Mouse (Mus musculus): ENCODE results near the gene Gm13199. TPM values are rescaled to one million over a fixed set of nuclear protein-coding genes. Genes with fewer than 3 reads are reported as not detected.
A peak's percentile ranks its signal among the peaks of the same experiment; 100 is the strongest.

Gm13199 gene
- polyA plus RNA-seq, 1 experiment from 2014 or later = 1.0 TPM

- no peak overlapping the region for H3K4me3 ChIP-seq
- ATAC-seq (ENCODE audit: low FRiP score) = no peak
- no peak overlapping the region for H3K27ac ChIP-seq
- H3K4me1 ChIP-seq (replicated peaks) = no peaks in the 10 kb centered on the region
- peaks cover 19% of the 10 kb centered on the region for H3K36me3 ChIP-seq
- H3K9ac ChIP-seq = no peak overlapping the region
- no peak overlapping the region for H3K4me2 ChIP-seq
- no peaks in the 10 kb centered on the region for H3K27me3 ChIP-seq
- no peaks in the 10 kb centered on the region for H3K9me3 ChIP-seq
- 86% methylated on average over 5 of the region's 5 CpGs for WGBS
These were observed 10.9 kb downstream of the Gm13199 start for GRCm38 (mm10) chr2:5851866-5852265.

- no peak overlapping the region for H3K27ac ChIP-seq
- no peak overlapping the region for H3K4me3 ChIP-seq
- no peak overlapping the region for H3K4me2 ChIP-seq
- peaks cover 7% of the 10 kb centered on the region for H3K4me1 ChIP-seq (replicated peaks)
- no peak overlapping the region for H3K9ac ChIP-seq
- ATAC-seq (ENCODE audit: low FRiP score) = no peak
- H3K9me3 ChIP-seq = no peaks in the 10 kb centered on the region
- WGBS = 93% methylated on average over 9 of the region's 9 CpGs
- H3K27me3 ChIP-seq = no peaks in the 10 kb centered on the region
- H3K36me3 ChIP-seq = peaks cover 18% of the 10 kb centered on the region
These were observed 11.6 kb downstream of the Gm13199 start for GRCm38 (mm10) chr2:5851116-5851515.

DNA sequence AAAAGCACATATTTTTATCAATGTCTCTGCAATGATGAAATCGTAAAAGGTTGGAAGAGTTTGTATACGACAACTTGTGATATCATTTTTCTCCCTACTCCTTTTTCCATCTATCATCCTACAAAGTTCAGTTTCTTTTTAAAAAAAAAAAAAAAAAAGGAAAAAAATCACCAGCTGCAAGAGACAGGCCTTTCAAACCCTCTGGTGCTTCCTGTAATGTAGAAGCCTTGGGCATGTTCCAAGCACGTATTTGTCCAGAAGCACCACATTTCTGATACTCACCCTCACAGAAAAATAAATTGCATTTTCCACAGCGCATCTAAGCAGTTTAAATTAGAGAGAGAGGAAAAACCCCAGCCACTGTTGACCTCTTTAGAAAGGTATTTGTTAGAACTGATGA, 16.9 kb downstream of the Gm13199 start:
- Histone ChIP-seq H3K9ac (peak overlapping the region; percentile 84), H3K36me3 (peaks cover 23% of the 10 kb centered on the region), H3K4me3 (peak overlapping the region; percentile 69), H3K4me1 (replicated peaks) (peaks cover 19% of the 10 kb centered on the region), H3K27me3 (no peaks in the 10 kb centered on the region), H3K9me3 (no peaks in the 10 kb centered on the region), H3K4me2 (peak overlapping the region; percentile 59), H3K27ac (peak overlapping the region; percentile 91; the same call in 1 of the 2 replicates)
- ATAC-seq (ENCODE audit: low FRiP score) = no peak
- 40% methylated on average over 4 of the region's 4 CpGs for WGBS

DNA sequence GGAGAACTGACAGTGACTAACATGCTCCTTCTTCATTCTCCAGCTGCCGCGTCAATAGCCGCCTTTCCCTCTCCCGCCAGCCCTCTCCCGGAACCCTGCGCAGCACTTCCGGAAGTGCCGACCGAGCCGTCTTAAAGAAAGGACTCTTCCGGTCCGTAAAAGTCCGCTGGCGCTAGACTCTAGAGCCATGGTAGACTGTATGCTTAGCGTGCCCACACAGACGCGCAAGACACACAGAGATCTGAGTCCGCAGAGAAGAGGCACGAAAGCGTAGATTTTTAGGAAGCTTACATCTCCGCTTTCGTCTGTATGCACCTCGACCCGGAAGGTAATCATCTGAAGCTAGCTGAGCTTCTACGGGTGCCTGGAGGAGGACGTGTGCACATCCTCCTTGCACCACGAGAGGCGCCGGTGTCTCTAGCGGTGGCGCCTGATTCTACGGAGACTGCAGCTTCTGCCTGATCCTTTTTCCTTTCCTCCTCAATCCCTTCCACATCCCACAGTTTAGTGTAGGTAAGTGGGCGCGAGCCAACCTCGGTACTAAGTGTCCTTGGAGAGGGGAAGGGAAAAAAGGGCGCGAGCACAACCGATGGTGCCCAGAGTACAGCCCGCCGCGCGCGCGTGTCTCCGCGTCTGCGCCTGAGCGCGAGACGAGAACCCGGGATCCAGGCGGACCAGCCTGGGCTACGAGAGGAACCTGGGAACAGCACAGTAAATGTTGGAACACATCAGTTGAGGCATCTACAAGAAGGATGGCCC, 17.7 kb downstream of the Gm13199 start, which contains the start of the genes Nudt5 and Cdc123:
Nudt5 (plus strand) TSS at position 147 of the 759 bp plus-strand sequence.
Cdc123 (minus strand) TSS at position 292 of the 759 bp plus-strand sequence.
- Histone ChIP-seq H3K4me2 (peak within 1 kb of the TSS; percentile 72), H3K27ac (peak within 1 kb of the TSS; percentile 91), H3K27me3 (no peaks in the 10 kb centered on the region), H3K9ac (peak within 1 kb of the TSS; percentile 84), H3K36me3 (peaks cover 25% of the 10 kb centered on the region), H3K9me3 (no peaks in the 10 kb centered on the region), H3K4me3 (peak within 1 kb of the TSS; percentile 69), H3K4me1 (replicated peaks) (peaks cover 19% of the 10 kb centered on the region)
- WGBS = under 1% methylated on average over 53 of the region's 53 CpGs
- peak; percentile 99 for ATAC-seq (ENCODE audit: low FRiP score)

GRCm38 (mm10) chr2:5844181-5844872, 18.4 kb downstream of the Gm13199 start:
- H3K9ac ChIP-seq = peak overlapping the region; percentile 84
- H3K27ac ChIP-seq = peak overlapping the region; percentile 91
- H3K4me1 ChIP-seq (replicated peaks) = peaks cover 19% of the 10 kb centered on the region
- ATAC-seq (ENCODE audit: low FRiP score) = peak; percentile 55
- WGBS = 4% methylated on average over 23 of the region's 23 CpGs
- peaks cover 32% of the 10 kb centered on the region for H3K36me3 ChIP-seq
- peak overlapping the region; percentile 69 for H3K4me3 ChIP-seq
- no peaks in the 10 kb centered on the region for H3K27me3 ChIP-seq
- no peaks in the 10 kb centered on the region for H3K9me3 ChIP-seq
- peak overlapping the region; percentile 72 for H3K4me2 ChIP-seq

DNA sequence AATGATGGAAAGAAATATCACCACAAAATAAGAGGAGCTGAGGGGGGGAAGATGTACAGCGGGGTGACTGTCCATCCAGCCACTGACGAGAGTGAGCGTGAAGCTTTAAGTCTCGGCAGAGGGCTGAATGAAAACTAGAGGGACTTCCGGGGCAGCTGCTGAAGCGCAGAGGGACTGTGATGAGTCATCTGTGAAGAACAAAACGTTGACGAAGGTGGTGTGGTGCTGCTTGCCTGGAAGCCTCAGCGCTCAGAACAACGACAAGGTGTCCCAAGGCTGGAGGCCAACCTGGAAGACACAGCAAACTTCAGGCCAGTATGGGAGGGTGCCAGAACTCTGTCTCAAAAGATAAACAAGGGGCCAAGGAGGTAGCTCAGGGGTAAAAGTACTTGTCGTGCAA, 21.9 kb downstream of the Gm13199 start:
- Histone ChIP-seq H3K9me3 (no peaks in the 10 kb centered on the region), H3K4me1 (replicated peaks) (peaks cover 9% of the 10 kb centered on the region), H3K27me3 (no peaks in the 10 kb centered on the region), H3K4me2 (no peak overlapping the region), H3K4me3 (no peak overlapping the region), H3K9ac (no peak overlapping the region), H3K36me3 (peaks cover 56% of the 10 kb centered on the region), H3K27ac (no peak overlapping the region)
- WGBS = 98% methylated on average over 11 of the region's 11 CpGs
- ATAC-seq (ENCODE audit: low FRiP score) = no peak

GRCm38 (mm10) chr2:5825265-5825913, 37.3 kb downstream of the Gm13199 start:
- peaks cover 60% of the 10 kb centered on the region for H3K36me3 ChIP-seq
- ATAC-seq (ENCODE audit: low FRiP score) = no peak

GRCm38 (mm10) chr2:5824685-5825084, 38.0 kb downstream of the Gm13199 start:
- H3K36me3 ChIP-seq = peaks cover 63% of the 10 kb centered on the region
- no peak for ATAC-seq (ENCODE audit: low FRiP score)

More at GRCm38 (mm10) chr2:5825265-5825913, 37.3 kb downstream of the Gm13199 start:
- Histone ChIP-seq H3K9me3 (no peaks in the 10 kb centered on the region), H3K27me3 (no peaks in the 10 kb centered on the region), H3K4me3 (no peak overlapping the region), H3K9ac (no peak overlapping the region), H3K4me1 (replicated peaks) (no peaks in the 10 kb centered on the region), H3K27ac (no peak overlapping the region), H3K4me2 (no peak overlapping the region)
- WGBS = 93% methylated on average over 5 of the region's 5 CpGs

DNA sequence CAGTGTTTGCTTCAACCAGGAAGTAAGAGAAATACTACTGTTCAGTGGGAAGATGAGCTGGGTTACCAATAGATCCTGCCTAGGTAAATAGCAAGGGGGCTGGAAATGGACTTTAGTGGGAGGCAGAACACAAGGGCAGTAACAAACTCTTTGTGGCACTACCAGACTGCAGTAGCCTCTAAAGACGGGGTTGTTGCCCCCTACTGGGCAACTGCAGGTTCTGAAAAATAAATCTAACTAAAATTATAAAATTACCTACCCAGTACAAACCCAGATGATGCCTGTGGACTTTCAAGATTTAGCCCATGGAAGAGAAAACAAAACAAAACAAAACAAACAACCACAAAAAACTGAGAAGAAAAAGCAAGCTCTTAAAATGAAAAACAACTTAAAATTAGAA, 38.5 kb downstream of the Gm13199 start:
- Histone ChIP-seq H3K4me3 (no peak overlapping the region), H3K27ac (no peak overlapping the region), H3K4me2 (no peak overlapping the region), H3K27me3 (no peaks in the 10 kb centered on the region), H3K9ac (no peak overlapping the region), H3K36me3 (peaks cover 68% of the 10 kb centered on the region), H3K4me1 (replicated peaks) (no peaks in the 10 kb centered on the region), H3K9me3 (no peaks in the 10 kb centered on the region)
- 29% methylated on average over 1 of the region's 1 CpGs for WGBS
- ATAC-seq (ENCODE audit: low FRiP score) = no peak

More at GRCm38 (mm10) chr2:5824685-5825084, 38.0 kb downstream of the Gm13199 start:
- no peak overlapping the region for H3K4me2 ChIP-seq
- H3K9ac ChIP-seq = no peak overlapping the region
- 94% methylated on average over 5 of the region's 5 CpGs for WGBS
- no peak overlapping the region for H3K27ac ChIP-seq
- no peaks in the 10 kb centered on the region for H3K9me3 ChIP-seq
- no peak overlapping the region for H3K4me3 ChIP-seq
- no peaks in the 10 kb centered on the region for H3K4me1 ChIP-seq (replicated peaks)
- H3K27me3 ChIP-seq = no peaks in the 10 kb centered on the region

DNA sequence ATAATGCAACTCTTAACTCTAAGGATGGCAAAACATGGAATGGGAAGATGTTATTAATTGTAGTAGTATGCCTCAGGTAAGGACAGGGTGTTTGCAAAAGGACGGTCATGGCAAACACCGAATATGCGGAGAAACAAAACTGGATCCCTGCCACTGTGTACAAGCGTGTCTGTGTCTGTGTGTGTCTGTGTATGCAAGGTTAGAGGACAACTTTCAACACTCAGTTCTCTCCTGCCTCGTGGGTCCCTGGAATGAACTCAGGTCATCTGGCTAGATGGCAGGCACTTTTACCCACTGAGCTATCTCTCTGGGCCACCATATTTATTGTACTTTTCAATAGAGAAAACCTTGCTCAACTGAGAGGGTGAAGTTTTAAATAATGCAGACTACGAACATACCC, 40.3 kb downstream of the Gm13199 start:
- H3K4me1 ChIP-seq (replicated peaks) = no peaks in the 10 kb centered on the region
- no peaks in the 10 kb centered on the region for H3K9me3 ChIP-seq
- H3K9ac ChIP-seq = no peak overlapping the region
- no peaks in the 10 kb centered on the region for H3K27me3 ChIP-seq
- no peak overlapping the region for H3K4me2 ChIP-seq
- no peak overlapping the region for H3K4me3 ChIP-seq
- 97% methylated on average over 6 of the region's 6 CpGs for WGBS
- ATAC-seq (ENCODE audit: low FRiP score) = no peak
- H3K36me3 ChIP-seq = peaks cover 78% of the 10 kb centered on the region
- H3K27ac ChIP-seq = no peak overlapping the region

- Histone ChIP-seq H3K4me1 (replicated peaks) (no peaks in the 10 kb centered on the region), H3K4me3 (no peak overlapping the region), H3K4me2 (no peak overlapping the region), H3K9me3 (no peaks in the 10 kb centered on the region), H3K27me3 (no peaks in the 10 kb centered on the region), H3K27ac (no peak overlapping the region), H3K36me3 (peaks cover 78% of the 10 kb centered on the region), H3K9ac (no peak overlapping the region)
- no peak for ATAC-seq (ENCODE audit: low FRiP score)
- 94% methylated on average over 10 of the region's 10 CpGs for WGBS
These were observed 41.5 kb downstream of the Gm13199 start for GRCm38 (mm10) chr2:5821264-5821663.
